Mouse (Mus musculus) common myeloid progenitor, adult 5-6 weeks (primary cell): ENCODE measurements around the gene Nrtn. TPM values are rescaled to one million over a fixed set of nuclear protein-coding genes. Genes with fewer than 3 reads are reported as not detected.

Experiments
- ATAC-seq: replicated peaks from 2 replicates; pipeline ENCODE4 v1.8.0; 2016; ENCODE audit warnings: low read depth, mild to moderate bottlenecking, moderate TSS enrichment, inconsistent platforms; ENCODE audit not compliant: poor library complexity, severe bottlenecking
- total RNA-seq: library from RNA; stranded (forward); fragments of 200-1000, 187-1606 nt; gene quantifications from 2 replicates; pipeline ENCODE4 v1.2.3, GENCODE M21; 2017

Nrtn gene
- total RNA-seq, 1 experiment from 2014 or later: not detected

DNA sequence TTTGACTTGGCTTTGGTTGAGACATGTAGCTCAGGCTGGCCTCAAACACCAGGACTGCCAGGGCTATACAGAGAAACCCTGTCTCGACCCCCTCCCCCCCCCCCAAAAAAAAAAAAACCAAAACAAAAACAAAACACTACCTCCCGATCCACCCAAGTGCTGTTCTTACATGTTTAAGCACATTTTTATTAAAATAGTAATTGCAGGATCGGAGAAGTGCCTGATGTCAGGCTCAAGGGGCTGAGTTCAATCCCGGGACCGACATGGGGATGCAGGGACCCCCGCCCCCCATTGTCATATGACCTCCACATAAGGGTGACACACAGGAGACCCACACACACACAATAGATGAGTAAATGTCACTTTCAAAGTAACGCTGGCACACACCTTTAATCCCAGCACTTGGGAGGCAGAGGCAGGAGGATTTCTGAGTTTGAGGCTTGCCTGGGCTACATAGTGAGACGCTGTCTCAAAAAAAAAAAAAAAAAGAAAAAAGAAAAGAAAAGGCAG, 6.5 kb upstream of the Nrtn start:
- no peak for ATAC-seq

DNA sequence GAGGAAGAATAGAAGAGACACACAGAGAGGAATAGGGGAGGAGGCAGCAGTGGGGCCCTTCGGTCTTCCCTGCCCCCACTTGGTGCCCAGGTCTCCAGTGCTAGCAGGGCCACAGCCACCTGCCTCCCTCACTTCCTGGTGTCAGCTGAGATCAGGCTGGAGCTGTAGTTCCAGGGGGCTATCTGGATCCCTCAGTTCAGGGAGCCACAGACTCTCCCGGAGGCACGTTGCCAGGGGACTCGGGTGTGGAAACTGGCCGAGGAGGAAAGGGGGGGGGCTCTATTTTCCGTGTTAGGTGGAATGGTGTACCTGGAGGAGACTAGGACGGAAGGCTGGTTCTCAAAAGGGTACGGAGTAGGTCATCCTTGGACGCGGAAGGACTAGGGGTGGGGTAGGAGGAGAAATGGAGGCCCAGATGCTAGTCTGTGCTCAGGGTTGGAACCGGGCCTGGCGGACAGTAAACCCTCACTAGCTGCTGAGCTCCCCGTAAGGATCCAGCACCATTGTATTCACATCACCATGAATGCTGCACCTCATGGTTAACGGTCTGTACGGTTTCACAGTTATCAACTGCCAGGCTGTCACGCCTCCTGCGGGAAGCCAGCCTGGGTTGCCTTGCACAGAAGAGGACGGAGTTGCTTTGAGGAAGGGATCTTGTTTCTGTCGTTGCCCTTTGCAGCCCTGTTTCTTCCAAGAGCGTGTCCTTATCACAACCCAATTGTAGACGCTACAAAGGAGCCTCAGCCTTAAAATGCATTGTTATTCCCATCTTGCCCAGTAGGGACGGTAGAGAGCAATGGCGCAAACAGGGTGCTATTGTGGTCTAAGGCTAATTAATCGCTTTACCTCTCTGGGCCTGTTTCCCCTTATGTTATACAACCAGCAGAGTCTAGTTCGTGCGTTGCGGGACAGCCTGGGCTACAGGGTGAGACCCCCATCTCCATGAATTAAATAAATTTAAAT, 5.7 kb upstream of the Nrtn start:
- peak; percentile 30 for ATAC-seq

GRCm38 (mm10) chr17:56761991-56762410, 4.7 kb upstream of the Nrtn start:
- peak; percentile 40 for ATAC-seq

GRCm38 (mm10) chr17:56761077-56761476, 3.7 kb upstream of the Nrtn start:
- ATAC-seq: no peak

GRCm38 (mm10) chr17:56759261-56759660, 1.9 kb upstream of the Nrtn start:
- no peak for ATAC-seq

DNA sequence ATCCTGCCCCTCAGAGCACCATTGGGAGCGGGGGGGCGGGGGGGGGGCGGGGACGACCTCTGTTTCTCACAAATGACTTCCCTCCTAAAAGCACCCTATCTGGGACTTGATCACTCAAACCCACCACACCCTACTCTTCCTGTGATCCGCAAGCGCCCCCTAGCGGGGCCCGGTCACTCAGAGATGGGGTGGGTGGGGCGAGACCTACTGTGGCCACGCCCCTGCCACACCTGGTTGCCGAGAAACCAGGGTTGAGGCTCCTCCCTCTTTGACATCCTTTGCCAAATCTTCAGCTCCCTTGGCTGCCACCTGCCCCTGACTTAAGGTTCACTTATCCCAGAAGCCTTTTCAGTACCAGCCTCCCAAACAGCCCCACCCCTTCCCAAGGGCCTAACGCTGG, 802 bp upstream of the Nrtn start:
- ATAC-seq: peak; percentile 7; the same call in 1 of the 2 replicates

- ATAC-seq: no peak
Observed at GRCm38 (mm10) chr17:56756703-56757399, 479 bp downstream of the Nrtn start.

DNA sequence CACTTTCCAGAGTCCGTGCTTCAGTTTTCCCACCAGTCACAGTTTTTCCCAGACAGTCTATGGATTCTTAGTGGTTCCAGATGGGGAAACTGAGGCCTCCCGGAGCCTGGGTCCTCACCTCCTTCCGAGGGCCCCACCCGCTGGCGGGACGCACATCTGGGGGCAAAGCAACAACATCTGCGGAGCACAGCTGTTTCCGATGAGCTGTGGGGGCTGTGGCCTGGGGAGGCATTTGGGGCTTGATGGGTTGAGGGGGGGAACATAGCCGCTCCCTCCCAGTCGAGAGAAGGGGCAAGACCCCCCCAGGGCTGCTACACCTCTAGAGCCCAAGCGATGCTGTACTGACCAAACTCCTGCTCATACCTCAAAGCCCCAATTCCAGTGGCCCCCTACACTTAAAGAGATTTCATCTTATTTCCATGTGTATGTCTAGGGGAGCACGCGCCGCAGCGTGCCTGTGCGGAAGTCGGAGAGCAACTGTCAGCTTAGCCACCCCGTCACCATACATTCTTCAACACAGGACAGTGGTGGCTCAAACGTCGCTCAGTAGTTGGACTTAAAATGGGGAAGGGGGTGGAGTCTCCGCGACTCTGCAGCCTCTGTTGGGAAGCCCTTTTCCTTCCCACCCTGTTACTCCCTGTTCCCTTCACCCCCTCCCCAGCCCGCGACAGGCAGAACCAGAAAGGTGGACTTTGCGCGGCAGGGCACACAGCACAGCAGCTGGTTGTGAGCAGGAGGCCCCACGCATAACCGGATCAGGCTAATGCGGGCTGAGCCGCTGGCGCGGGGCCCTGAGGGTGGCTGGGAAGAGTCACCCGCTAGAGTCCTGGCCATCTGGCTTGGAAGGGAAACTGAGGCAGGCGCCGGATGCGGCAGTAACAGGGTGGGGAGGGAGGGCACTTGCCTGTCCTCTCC, 2.8 kb downstream of the Nrtn start:
- ATAC-seq: peak; percentile 50

GRCm38 (mm10) chr17:56753452-56753851, 3.9 kb downstream of the Nrtn start:
- no peak for ATAC-seq

- no peak for ATAC-seq
Observed at GRCm38 (mm10) chr17:56751404-56752072, 5.8 kb downstream of the Nrtn start.

GRCm38 (mm10) chr17:56744173-56744572, 13.2 kb downstream of the Nrtn start:
- no peak for ATAC-seq

- ATAC-seq: no peak
Observed at GRCm38 (mm10) chr17:56740788-56741160, 16.6 kb downstream of the Nrtn start.

GRCm38 (mm10) chr17:56740118-56740787, 17.1 kb downstream of the Nrtn start:
- ATAC-seq: no peak

GRCm38 (mm10) chr17:56738221-56738620, 19.1 kb downstream of the Nrtn start:
- no peak for ATAC-seq

DNA sequence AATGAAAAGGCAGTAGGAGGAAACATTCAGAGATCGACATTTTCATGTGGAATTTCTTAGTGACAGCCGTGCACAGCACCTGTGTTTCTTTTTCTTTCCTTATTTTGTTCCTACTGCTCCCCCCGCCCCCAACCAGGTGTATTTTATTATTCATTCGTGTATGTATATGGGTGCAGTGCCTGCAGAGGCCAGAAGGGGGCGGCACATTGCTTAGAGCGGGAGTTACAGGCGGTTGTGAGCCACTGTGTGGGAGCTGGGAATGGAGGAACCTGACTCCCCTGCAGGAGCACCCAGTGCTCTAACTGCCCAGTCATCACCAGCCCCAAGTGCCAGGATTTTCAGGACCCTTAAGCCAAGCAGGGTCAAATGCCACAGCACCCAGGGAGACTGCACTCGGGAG, 20.8 kb downstream of the Nrtn start:
- ATAC-seq: peak; percentile 30; the same call in 1 of the 2 replicates

GRCm38 (mm10) chr17:56729656-56730055, 27.7 kb downstream of the Nrtn start:
- ATAC-seq: no peak

GRCm38 (mm10) chr17:56729151-56729550, 28.2 kb downstream of the Nrtn start:
- no peak for ATAC-seq

DNA sequence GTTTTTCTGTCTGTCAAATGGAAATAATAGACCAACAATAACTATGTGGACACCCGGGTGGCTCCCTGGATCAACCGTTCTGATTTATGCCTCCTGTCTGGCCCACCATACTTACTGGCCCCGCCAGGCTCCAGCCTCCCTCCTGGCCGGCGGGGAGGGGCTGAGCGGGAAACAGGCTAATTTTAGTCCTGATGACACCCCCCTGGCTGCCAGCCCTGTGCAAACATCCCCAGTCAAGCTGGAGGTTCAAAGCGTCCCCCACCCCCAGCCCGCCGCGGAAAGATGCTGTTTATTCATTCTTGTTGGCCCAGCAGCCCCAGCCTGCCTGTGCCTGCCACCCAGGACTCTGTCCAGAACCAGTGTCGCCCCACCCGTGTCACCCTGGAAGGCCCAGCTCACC, 29.2 kb downstream of the Nrtn start:
- no peak for ATAC-seq

- no peak for ATAC-seq
Observed at GRCm38 (mm10) chr17:56727659-56728058, 29.7 kb downstream of the Nrtn start.
